Mouse (Mus musculus) forebrain, embryonic 15.5 days (tissue): Measurements from ENCODE around the gene Gtsf1l. TPM values are rescaled to one million over a fixed set of nuclear protein-coding genes. Genes with fewer than 3 reads are reported as not detected.

ENCODE experiments used
- ATAC-seq: fragments of 200-750 bp; cut with Nextera tagmentation; replicated peaks from 2 replicates; pipeline ENCODE4 v1.8.0; 2017; ENCODE audit warnings: mild to moderate bottlenecking, moderate TSS enrichment, moderate library complexity
- H3K27ac ChIP-seq: fragments of 300-500 bp; sonication (generic); replicated peaks from 2 replicates; pipeline ENCODE4 v1.5.1; 2015; ENCODE audit warnings: mild to moderate bottlenecking, inconsistent platforms
- H3K27me3 ChIP-seq: fragments of 300-500 bp; sonication (generic); 2 replicates; pipeline ENCODE4 v1.6.1; 2015; ENCODE audit warnings: inconsistent platforms
- H3K36me3 ChIP-seq: fragments of 300-500 bp; sonication (generic); 2 replicates; pipeline ENCODE4 v1.6.1; 2015; ENCODE audit warnings: mild to moderate bottlenecking, inconsistent platforms
- H3K4me1 ChIP-seq: fragments of 300-500 bp; sonication (generic); 2 replicates; pipeline ENCODE4 v1.6.1; 2015; ENCODE audit warnings: inconsistent platforms
- H3K4me2 ChIP-seq: fragments of 300-500 bp; sonication (generic); replicated peaks from 2 replicates; pipeline ENCODE4 v1.6.1; 2015; ENCODE audit warnings: mild to moderate bottlenecking, inconsistent platforms
- H3K4me3 ChIP-seq: fragments of 300-500 bp; sonication (generic); 2 replicates; pipeline ENCODE4 v1.5.1; 2015; ENCODE audit warnings: mild to moderate bottlenecking, inconsistent platforms
- H3K9ac ChIP-seq: fragments of 300-500 bp; sonication (generic); replicated peaks from 2 replicates; pipeline ENCODE4 v1.6.1; 2015; ENCODE audit warnings: mild to moderate bottlenecking, inconsistent platforms
- H3K9me3 ChIP-seq: fragments of 300-500 bp; sonication (generic); 2 replicates; pipeline ENCODE4 v1.6.1; 2016; ENCODE audit warnings: inconsistent platforms
- WGBS: fragments of 180-500 bp; shearing (Covaris S2); methylation state at CpG from one replicate; pipeline ENCODE4 v1.1.7; 2015; ENCODE audit warnings: mixed read lengths; 5-methylcytosine and 5-hydroxymethylcytosine counted together
- polyA plus RNA-seq: library from polyadenylated mRNA; unstranded; fragments of >200 nt; fragmentation: Nextera tagmentation; extraction: Ambion mirVana; gene quantifications from 2 replicates; pipeline ENCODE4 v1.2.1, GENCODE M21; 2015

The Gtsf1l gene
- polyA plus RNA-seq = not detected in 2 replicates

DNA sequence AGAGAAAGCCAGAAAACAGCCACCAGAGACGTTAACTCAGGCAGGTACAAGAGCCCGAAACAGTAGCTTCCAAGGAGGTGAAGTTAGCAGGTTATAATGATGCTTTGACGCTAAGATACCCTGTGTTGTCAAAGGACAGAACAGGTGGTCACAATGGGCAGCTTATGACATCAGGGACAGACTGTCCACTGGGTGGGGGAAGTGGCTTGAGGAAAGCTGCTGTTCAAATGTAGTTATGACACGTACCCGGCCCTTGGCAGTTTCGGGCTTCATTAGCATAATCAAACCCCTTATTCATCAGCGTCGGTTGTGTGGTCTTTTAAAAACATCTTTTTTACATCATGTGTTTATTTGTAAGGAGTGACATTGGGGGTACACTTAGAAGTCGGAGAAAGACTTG is at the start of gene Gtsf1l:
Gene Gtsf1l, minus strand, starts transcription at position 128 of the 400 bp plus-strand sequence.
- no peaks in the 10 kb centered on the region for H3K36me3 ChIP-seq
- no peak for ATAC-seq
- H3K4me2 ChIP-seq = no peak within 1 kb of the TSS
- H3K27ac ChIP-seq = no peak within 1 kb of the TSS
- 84% methylated on average over 9 of the region's 9 CpGs for WGBS
- no peaks in the 10 kb centered on the region for H3K27me3 ChIP-seq
- no peak within 1 kb of the TSS for H3K9ac ChIP-seq
- no peaks in the 10 kb centered on the region for H3K4me1 ChIP-seq
- no peaks in the 10 kb centered on the region for H3K9me3 ChIP-seq
- H3K4me3 ChIP-seq = no peak within 1 kb of the TSS

DNA sequence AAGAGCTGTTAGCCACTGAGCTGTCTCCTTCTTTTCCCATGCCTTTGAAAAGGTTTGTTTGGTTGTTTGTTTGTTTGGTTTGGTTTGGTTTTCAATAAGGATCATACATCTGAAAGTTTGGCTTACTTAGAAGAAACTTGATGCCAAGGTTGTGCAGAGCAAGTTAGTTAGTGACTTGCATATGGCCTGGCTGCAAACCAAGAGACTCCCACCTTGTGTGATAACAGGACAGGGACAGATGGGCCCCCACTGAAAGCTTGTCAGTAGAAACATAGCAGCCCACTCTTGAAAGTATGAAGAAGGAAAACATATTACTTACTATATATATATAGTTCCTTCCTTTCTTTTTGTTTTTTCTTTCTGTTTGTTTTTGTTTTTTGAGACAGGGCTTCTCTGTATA is 49.3 kb upstream of the Gtsf1l start:
- H3K36me3 ChIP-seq = no peaks in the 10 kb centered on the region
- no peak overlapping the region for H3K4me3 ChIP-seq
- no peaks in the 10 kb centered on the region for H3K9me3 ChIP-seq
- no peak overlapping the region for H3K4me2 ChIP-seq
- peaks cover 10% of the 10 kb centered on the region for H3K4me1 ChIP-seq
- ATAC-seq = no peak
- H3K27ac ChIP-seq = no peak overlapping the region
- H3K9ac ChIP-seq = no peak overlapping the region
- no peaks in the 10 kb centered on the region for H3K27me3 ChIP-seq

DNA sequence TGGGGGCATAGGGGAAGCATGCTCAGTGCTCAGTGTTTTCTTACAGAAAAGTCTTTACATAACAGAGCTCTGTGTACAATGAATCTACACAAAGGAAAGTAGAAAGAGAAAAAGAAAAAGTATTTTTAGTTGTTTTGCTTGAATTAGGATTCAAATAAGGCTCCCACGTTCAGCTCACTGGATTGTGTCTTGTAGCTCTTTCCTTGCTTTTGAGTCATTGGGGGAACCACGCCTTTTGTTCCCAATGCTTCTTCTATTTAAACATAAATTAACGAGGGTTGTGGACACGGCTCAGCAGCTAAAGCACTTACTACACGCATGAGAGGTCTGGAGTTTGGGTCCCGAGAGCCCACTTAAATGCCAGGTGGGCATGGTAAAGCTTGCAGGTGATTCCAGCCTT is 48.3 kb upstream of the Gtsf1l start:
- 34% methylated on average over 6 of the region's 6 CpGs for WGBS
- no peak overlapping the region for H3K9ac ChIP-seq

DNA sequence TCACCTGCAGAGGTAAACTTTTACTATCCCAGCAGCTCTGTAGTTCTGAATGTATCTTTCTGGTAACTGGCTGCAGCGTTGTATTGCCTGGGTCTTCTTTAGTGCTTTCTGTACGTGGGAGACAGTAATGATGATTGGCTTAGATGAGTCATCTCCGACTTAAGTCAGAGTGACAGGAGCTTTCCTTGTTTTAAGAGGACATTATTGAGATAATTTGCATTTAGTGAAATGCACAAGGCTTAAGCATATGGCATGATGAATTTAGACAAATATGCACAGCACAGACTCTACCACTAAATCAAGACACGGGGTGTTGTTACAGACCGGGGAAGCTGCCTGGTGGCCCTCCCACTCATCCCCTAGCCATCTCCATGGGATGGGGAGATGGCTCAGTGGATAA is 44.7 kb upstream of the Gtsf1l start:
- Histone ChIP-seq H3K4me1 (no peaks in the 10 kb centered on the region), H3K27ac (no peak overlapping the region), H3K9me3 (no peaks in the 10 kb centered on the region), H3K4me3 (no peak overlapping the region), H3K36me3 (no peaks in the 10 kb centered on the region), H3K9ac (no peak overlapping the region), H3K27me3 (0 out of 2 replicates have a peak, but pooled peaks cover 6% of the 10 kb centered on the region), H3K4me2 (no peak overlapping the region)
- WGBS = 76% methylated on average over 5 of the region's 5 CpGs
- no peak for ATAC-seq

More for the DNA sequence above, 48.3 kb upstream of the Gtsf1l start:
- ATAC-seq = no peak
- Histone ChIP-seq H3K36me3 (no peaks in the 10 kb centered on the region), H3K9me3 (no peaks in the 10 kb centered on the region), H3K4me1 (peaks cover 10% of the 10 kb centered on the region), H3K4me3 (no peak overlapping the region), H3K4me2 (no peak overlapping the region), H3K27ac (no peak overlapping the region), H3K27me3 (0 out of 2 replicates have a peak, but pooled peaks cover 4% of the 10 kb centered on the region)

DNA sequence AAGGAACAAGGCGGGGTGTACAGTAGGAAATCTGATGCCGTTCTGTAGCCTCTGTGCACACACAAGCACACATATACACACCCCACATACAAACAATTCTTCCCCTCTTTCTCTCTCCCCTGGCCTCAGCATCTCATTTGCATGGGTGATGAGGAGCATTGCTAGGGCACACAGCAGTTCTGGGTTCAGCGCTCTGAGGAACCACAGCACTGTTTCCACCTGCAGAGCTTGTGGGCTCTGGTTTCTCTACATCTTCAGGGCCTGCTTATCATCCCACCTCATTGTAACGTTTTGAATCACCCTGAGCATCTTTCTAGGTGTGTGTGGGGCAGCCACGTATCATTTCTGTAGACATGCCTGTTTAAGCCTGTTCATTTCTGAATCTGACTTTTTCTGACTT is 43.2 kb upstream of the Gtsf1l start:
- 82% methylated on average over 5 of the region's 5 CpGs for WGBS
- ATAC-seq = no peak
- Histone ChIP-seq H3K4me2 (no peak overlapping the region), H3K27me3 (0 out of 2 replicates have a peak, but pooled peaks cover 6% of the 10 kb centered on the region), H3K27ac (no peak overlapping the region), H3K9me3 (no peaks in the 10 kb centered on the region), H3K9ac (no peak overlapping the region), H3K4me3 (no peak overlapping the region), H3K36me3 (no peaks in the 10 kb centered on the region), H3K4me1 (no peaks in the 10 kb centered on the region)

DNA sequence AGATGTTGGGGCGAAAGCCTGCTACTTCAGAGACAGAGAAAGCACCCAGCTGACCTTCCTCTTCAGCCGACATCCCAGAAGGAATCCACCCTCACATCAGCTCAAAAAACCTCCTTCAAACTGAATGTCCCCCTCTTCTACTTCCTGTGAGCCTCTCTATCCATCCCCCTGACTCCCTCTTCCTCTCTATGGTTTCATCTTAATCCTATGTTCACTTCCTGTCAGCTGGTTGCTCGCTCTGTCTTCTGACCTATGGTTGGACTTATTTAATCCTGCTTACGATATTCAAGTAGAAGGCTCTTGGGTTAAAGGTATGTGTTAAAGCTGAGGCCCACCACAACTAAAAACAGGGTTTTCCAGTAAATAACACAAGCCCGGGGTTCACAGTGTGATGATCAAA is 35.8 kb upstream of the Gtsf1l start:
- H3K36me3 ChIP-seq = no peaks in the 10 kb centered on the region
- WGBS = 94% methylated on average over 5 of the region's 5 CpGs
- no peak overlapping the region for H3K4me2 ChIP-seq
- no peak overlapping the region for H3K4me3 ChIP-seq
- no peak overlapping the region for H3K9ac ChIP-seq
- no peak overlapping the region for H3K27ac ChIP-seq
- H3K27me3 ChIP-seq = peaks cover 5% of the 10 kb centered on the region; the same call in 1 of the 2 replicates
- H3K9me3 ChIP-seq = no peaks in the 10 kb centered on the region
- peaks cover 10% of the 10 kb centered on the region for H3K4me1 ChIP-seq
- no peak for ATAC-seq

DNA sequence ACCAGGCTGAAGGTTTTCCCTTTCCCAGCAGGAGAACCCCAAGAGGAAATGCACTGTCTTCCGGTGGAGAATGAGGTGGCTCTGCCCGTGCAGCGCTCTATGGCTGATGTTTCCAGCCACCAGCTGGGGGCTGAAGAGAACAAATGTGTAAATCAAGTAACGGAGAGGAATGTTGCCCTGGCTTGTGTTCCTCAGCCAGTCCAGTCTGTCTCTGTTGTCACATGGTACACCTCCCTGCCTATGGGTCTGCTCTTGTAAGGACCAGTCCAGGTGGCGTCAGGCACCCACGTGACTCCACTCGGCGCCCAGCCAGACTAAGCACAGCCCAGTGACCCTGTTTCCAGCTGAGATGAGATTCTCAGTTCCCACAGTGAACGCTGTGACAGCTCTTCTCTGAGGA is 34.7 kb upstream of the Gtsf1l start:
- Histone ChIP-seq H3K9me3 (no peaks in the 10 kb centered on the region), H3K36me3 (no peaks in the 10 kb centered on the region), H3K4me1 (peaks cover 10% of the 10 kb centered on the region), H3K9ac (no peak overlapping the region), H3K4me2 (peak overlapping the region; percentile 12; the same call in 1 of the 2 replicates), H3K27me3 (peaks cover 5% of the 10 kb centered on the region; the same call in 1 of the 2 replicates), H3K27ac (0 out of 2 replicates have a peak overlapping the region, but pooled peaks have one; percentile 2), H3K4me3 (no peak overlapping the region)
- ATAC-seq = peak; percentile 66; the same call in 1 of the 2 replicates
- WGBS = 28% methylated on average over 9 of the region's 9 CpGs

DNA sequence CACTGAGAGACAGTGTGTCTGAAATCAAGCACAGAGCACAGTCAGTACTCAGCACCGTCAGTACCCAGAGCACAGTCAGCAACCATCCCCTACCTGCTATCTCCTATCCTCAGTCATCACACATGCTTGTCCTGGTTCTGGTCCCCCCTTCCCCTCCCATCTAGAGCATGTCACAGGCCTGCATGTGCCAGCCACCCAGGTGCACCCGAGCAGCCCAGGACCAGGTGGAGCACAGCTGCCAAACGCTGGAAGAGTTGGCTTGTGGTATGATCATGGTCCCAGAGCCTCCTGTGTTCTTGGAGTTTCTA is 33.7 kb upstream of the Gtsf1l start:
- Histone ChIP-seq H3K9ac (no peak overlapping the region), H3K4me2 (no peak overlapping the region), H3K9me3 (no peaks in the 10 kb centered on the region), H3K4me3 (no peak overlapping the region), H3K4me1 (peaks cover 10% of the 10 kb centered on the region), H3K27ac (no peak overlapping the region), H3K36me3 (no peaks in the 10 kb centered on the region), H3K27me3 (peaks cover 5% of the 10 kb centered on the region; the same call in 1 of the 2 replicates)
- no peak for ATAC-seq
- 93% methylated on average over 3 of the region's 3 CpGs for WGBS

DNA sequence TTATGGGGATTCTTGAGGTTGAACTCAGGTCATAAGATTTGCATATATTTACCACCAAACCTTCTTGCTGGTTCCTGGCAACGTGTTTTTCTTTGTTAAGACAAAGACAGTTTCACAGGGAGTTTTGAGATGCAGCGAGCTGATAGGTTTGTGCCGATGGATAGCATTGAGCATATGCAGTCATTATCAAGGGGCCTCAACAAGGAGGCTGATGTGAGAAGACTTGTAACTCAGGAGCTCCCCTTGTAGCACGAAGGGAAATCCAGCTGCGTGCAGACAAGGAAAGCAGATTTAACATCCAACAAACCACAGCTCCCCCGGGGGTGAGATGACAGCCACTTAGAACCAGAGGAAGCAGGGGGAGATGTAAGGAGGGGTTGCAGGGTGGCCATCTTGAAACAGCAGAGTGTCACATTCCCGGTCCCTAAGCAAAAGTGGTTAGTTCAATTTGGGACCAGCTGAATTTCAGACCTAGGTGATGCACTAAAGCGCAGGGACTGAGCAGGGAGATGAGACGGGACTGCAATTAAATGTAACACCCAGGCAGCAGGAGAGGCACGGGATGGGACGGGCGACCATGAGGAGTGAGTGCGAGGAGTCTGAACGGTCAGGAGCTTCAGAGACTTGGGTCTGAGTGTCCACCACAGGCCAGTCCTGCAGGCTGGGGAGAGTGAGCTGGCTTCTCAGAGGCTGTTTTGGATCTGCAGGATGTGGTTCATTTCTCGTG is 33.1 kb upstream of the Gtsf1l start:
- no peaks in the 10 kb centered on the region for H3K9me3 ChIP-seq
- WGBS = 65% methylated on average over 15 of the region's 15 CpGs
- H3K4me2 ChIP-seq = no peak overlapping the region
- no peaks in the 10 kb centered on the region for H3K36me3 ChIP-seq
- H3K4me3 ChIP-seq = no peak overlapping the region
- H3K27ac ChIP-seq = no peak overlapping the region
- ATAC-seq = no peak
- H3K9ac ChIP-seq = no peak overlapping the region
- H3K4me1 ChIP-seq = peaks cover 10% of the 10 kb centered on the region
- H3K27me3 ChIP-seq = peaks cover 5% of the 10 kb centered on the region; the same call in 1 of the 2 replicates

DNA sequence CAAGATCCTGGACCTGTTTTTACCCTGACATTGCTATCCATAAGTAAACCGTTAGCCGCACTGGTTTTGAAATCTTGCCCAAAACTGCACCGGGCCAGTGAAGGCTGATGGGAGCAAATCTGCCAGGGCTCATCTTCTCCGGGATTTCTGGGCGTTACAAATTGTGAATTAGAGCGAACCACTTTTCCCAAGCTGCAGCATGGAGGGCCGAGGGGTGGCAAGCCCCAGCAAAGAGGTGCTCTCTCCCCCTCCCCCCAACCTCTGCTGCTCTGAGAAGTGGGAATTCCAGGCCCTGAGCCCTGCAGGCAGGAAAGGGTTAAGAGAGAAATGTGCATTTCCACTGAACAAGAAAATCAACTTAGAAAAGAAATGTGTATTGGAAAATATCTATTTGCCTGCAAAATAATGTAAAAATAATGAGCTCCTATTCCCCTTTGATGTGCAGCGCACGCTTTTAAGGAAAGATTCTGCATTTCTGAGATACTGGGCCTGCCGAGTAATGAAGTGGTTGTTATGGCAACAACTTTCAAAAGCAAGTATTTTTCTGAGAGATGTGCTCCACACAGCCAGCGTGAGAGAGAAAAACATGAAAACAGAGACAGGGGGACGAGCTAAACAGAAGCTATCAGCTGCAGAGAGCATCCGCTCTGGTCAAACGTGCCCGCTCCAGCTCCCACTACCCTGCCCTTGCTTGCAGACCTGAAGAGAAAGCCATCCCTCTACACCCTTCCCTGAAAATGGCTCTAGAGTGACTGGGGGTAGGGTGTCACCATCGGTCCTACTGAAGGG is 24.0 kb upstream of the Gtsf1l start:
- WGBS = 11% methylated on average over 16 of the region's 16 CpGs
- Histone ChIP-seq H3K9ac (no peak overlapping the region), H3K36me3 (no peaks in the 10 kb centered on the region), H3K27me3 (no peaks in the 10 kb centered on the region), H3K4me1 (peaks cover 25% of the 10 kb centered on the region), H3K4me3 (no peak overlapping the region), H3K4me2 (peak overlapping the region; percentile 27; the same call in 1 of the 2 replicates), H3K27ac (peak overlapping the region; percentile 83), H3K9me3 (no peaks in the 10 kb centered on the region)
- peak; percentile 68 for ATAC-seq

DNA sequence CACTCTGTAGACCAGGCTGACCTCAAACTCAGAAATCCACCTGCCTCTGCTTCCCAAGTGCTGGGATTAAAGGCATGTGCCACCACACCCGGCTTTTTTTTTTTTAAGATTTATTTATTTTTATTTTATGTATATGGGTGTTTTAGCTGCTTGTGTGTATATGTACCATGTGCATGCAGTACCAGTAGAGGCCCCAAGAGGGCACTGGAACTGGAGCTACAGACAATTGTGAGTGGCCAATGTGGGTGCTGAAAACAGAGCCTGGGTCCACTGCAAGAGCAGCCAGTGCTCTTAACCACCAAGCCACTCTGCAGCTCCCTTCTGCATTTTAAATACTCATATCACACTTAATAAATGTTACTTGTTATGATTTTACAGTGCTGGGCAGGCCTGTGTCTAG is 23.1 kb upstream of the Gtsf1l start:
- no peak overlapping the region for H3K4me3 ChIP-seq
- no peaks in the 10 kb centered on the region for H3K27me3 ChIP-seq
- no peaks in the 10 kb centered on the region for H3K9me3 ChIP-seq
- 100% methylated on average over 1 of the region's 1 CpGs for WGBS
- H3K4me1 ChIP-seq = peaks cover 25% of the 10 kb centered on the region
- H3K9ac ChIP-seq = no peak overlapping the region
- ATAC-seq = no peak
- H3K27ac ChIP-seq = peak overlapping the region; percentile 74; the same call in 1 of the 2 replicates
- no peak overlapping the region for H3K4me2 ChIP-seq
- H3K36me3 ChIP-seq = no peaks in the 10 kb centered on the region

DNA sequence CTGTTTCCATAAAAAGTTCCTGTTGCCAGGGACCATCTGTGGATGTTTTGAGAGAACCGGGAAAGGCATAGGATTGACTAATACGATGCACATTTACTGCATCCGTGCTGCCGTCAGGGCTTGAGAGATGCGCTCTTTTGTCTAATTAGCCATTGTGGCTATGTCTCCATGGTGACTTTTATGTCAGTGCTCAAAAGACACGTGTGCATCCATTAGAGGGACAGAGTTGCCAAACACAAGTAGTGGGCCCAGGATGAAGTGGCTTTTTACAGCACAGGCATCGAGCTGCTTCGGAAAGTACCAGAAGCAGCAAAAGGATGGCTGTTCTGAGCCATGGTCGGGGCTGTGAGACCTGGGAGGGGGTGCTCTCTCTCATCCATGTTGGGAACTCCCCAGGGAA is 20.7 kb upstream of the Gtsf1l start:
- ATAC-seq = 0 out of 2 replicates have a peak, but pooled peaks have one; percentile 6
- Histone ChIP-seq H3K27me3 (no peaks in the 10 kb centered on the region), H3K4me1 (peaks cover 30% of the 10 kb centered on the region), H3K4me3 (no peak overlapping the region), H3K9me3 (no peaks in the 10 kb centered on the region), H3K36me3 (no peaks in the 10 kb centered on the region), H3K4me2 (no peak overlapping the region), H3K9ac (no peak overlapping the region), H3K27ac (no peak overlapping the region; the same call in 1 of the 2 replicates)
- WGBS = 30% methylated on average over 9 of the region's 9 CpGs
